Mouse (Mus musculus): ENCODE results near the gene Syne1. TPM values are rescaled to one million over a fixed set of nuclear protein-coding genes. Genes with fewer than 3 reads are reported as not detected.
"Not testable (repeated sequence)": the region's sequence is repeated elsewhere in the genome, so short reads cannot be mapped to it uniquely, and the experiment has no call there.

Syne1 gene
- polyA plus RNA-seq, 1 experiment = 28.3 TPM

DNA sequence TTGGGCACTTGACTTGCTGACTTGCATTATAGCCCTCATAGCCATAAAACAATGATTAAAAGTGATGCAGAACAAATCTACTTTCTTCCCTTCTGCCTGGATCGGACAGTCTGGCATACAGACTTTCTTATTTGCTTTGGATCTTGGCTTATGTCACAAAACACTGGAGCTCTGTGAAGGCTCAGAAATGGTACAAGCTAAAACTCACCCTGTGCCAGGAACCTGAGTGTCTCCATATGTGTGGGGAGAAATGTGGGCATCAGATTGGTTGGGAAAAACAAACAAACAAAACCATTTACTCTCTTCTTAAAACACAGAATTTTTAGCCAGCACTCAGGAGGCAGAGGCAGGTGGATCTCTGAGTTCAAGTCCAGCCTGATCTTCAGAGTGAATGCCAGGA is 30.6 kb downstream of the Syne1 start:
- no peak for DNase-seq (ENCODE audit: low spot score)

DNA sequence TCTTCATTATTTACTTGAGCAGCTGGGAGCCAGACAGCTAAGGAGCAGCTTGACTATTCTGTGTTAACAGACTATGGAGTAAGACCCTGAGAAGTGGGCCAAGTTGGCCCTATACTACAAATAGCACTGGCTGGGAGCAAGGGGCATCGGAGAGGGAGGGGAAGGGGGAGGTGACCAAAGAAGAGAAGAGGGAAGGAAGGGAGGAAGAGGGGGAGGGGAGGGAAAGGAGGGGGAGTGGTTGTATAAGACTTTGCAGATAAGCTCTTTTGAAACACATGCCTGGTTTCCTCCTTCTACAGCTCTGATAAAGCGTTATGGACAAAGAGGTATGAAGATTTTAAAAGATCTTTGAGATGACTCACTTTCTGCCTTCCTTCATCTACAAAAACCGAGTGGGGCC is 36.0 kb downstream of the Syne1 start:
- DNase-seq (ENCODE audit: low spot score) = no peak

DNA sequence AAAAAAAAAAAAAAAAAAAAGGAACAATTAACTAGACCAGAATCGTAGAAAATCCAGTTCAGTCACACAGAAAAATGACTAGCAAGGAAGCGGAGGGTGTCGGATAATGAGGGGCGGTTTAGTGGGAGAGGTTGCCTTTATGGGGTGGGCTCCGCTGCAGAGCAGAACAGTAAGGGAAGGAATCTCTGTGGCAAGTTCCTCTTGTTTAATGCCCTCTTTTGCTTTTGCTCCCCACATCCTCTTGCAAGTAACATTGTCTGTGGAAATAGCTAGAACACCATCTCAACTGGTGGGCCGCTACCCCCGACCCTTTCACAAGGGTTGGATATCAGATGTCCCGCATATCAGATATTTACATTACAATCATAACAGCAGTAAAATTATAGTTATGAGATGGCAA is 37.1 kb downstream of the Syne1 start:
- DNase-seq (ENCODE audit: low spot score) = no peak

DNA sequence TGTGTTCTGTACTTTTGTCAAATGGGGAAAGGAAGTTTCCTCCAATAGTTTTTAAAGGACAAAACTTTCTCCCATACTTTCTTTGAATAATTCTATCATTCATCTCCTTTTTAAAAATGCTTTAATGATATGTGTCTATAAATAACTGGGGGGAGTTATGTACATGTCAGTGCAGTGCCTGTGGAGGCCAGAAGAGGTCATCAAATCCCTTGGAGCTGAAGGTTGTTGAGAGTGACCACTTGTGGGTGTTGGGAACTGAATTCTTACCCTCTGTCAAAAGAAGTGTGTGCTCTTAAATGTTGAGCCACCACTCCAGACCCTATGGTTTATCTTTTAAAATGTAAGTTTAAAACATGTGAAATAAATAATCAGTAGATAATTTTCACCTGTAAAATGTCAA is 39.0 kb downstream of the Syne1 start:
- DNase-seq (ENCODE audit: low spot score) = no peak

DNA sequence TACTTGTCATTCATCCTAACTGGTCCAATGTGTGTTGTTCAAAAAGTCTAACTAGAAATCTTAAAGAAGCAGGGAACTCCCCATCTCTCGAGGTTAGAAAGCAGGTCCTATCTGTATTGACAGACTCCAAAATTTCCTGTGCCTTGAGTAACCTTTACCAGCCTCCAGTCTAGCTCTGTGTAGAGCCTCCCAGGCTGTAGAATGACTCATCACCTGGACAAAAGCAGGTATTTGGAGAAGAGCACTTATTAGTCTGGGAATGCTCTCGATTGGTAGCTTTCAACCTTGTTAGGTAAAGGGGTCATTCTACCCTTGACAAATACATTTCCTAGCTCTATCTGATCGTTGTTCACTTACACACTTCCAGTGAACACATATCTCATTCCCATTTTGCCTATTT is 39.9 kb downstream of the Syne1 start:
- no peak for DNase-seq (ENCODE audit: low spot score)

- DNase-seq (ENCODE audit: low spot score) = no peak
Observed at GRCm38 (mm10) chr10:5507478-5507877, 43.8 kb downstream of the Syne1 start.

GRCm38 (mm10) chr10:5504761-5505160 is 46.5 kb downstream of the Syne1 start:
- no peak for DNase-seq (ENCODE audit: low spot score)

- no peak for DNase-seq (ENCODE audit: low spot score)
Observed at GRCm38 (mm10) chr10:5503909-5504308, 47.4 kb downstream of the Syne1 start.

GRCm38 (mm10) chr10:5499684-5500369 is 51.5 kb downstream of the Syne1 start:
- DNase-seq (ENCODE audit: low spot score) = not testable (repeated sequence)

- DNase-seq (ENCODE audit: low spot score) = no peak
Observed at GRCm38 (mm10) chr10:5497859-5498258, 53.4 kb downstream of the Syne1 start.

GRCm38 (mm10) chr10:5491050-5491449 is 60.2 kb downstream of the Syne1 start:
- DNase-seq (ENCODE audit: low spot score) = no peak

- no peak for DNase-seq (ENCODE audit: low spot score)
Observed at GRCm38 (mm10) chr10:5490029-5490428, 61.3 kb downstream of the Syne1 start.

- no peak for DNase-seq (ENCODE audit: low spot score)
Observed at GRCm38 (mm10) chr10:5488097-5488496, 63.2 kb downstream of the Syne1 start.

- no peak for DNase-seq (ENCODE audit: low spot score)
Observed at GRCm38 (mm10) chr10:5480552-5481550, 70.4 kb downstream of the Syne1 start.

GRCm38 (mm10) chr10:5480097-5480496 is 71.2 kb downstream of the Syne1 start:
- no peak for DNase-seq (ENCODE audit: low spot score)

DNA sequence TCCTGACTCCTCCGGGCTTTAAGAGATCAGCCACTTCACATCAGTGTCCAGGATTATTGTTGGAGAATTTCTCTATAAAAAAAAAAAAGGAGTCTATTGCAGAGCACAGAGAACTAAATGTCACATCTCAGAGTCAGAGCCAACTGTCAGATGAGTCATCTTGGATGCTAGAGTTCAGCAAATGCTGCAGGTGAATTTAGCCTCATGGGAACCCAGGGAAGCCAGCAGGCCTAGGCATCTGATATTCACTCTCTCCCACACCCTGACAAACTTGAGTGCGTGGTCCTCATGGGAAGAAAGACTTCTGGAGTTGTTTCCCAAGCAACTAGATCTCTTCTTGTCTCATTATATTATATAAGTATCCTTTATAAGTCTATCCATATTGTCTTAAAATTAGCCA is 82.6 kb downstream of the Syne1 start:
- no peak for DNase-seq (ENCODE audit: low spot score)

- no peak for DNase-seq (ENCODE audit: low spot score)
Observed at GRCm38 (mm10) chr10:5453830-5454229, 97.5 kb downstream of the Syne1 start.

DNA sequence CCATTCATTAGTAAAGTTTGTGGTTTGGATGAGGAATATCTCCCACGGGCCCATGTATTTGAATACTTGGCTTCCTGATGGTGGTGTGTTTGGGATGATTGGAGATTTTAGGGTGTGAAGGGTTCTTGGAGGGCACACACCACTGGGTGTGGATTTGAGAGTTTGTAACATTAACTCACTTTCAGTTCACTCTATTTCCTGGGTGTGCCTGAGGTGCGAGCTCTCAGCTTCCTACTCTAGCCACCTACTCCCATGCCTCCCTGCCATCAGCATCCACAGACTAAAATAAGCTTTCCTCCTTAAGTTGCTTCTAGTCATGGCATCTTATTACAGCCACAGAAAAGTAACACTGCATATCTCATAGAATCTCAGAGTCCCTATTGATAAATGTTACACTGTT is 101.3 kb downstream of the Syne1 start:
- DNase-seq (ENCODE audit: low spot score) = no peak

DNA sequence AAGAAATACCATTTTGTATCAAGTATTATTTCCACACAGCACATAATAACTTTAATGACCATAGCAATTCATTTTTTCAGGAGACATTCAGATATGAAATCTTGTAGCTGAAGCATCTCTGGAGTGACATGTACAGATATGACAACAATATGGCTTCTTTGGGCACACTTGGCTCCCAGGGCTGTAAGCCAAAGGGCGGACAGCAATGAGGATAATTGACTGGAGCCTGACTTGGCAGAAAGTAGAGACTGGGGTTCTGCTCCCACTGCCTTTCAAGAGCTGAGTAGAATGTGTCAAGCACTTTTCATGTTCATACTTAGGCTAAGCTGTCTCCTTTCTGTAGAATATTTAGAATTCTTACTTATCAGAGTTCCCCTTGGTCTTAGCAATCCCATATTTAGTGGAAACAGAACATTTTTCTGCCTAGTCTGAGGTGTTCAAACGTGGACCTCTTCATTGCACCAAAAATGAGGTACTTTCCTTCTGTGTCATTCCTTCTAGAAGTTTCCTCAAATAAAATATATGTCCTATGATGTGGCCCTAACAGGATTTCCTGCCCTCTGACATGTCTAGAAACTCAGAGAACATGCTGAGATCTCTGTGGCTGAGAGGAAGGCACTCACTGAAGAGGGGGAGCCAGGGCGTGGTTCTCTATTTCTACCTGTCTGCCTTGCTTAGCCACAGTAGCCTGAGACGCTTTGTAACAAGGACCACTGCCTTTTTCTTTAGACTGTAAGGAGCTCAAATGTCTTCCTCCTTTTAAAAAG is 103.1 kb downstream of the Syne1 start:
- DNase-seq (ENCODE audit: low spot score) = no peak

DNA sequence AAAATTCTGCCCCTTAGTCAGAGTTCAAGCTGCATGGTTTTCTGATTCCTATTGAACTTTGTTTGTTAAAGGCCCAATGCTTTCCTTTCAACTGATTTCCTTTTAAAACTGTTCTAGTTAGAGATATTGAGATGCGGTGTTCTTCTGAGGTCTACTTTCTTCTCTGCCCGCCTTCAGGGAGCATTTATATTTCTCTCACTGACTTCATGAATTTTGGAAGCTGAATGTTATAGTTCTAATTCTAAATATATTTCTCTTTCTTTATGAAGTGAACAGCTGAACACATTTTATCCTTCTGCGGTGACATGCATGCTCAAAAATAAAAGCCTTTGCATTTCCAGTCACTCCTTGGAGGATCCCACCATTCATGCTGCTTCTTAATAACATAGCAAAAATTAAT is 106.0 kb downstream of the Syne1 start:
- no peak for DNase-seq (ENCODE audit: low spot score)

GRCm38 (mm10) chr10:5443020-5443419 is 108.3 kb downstream of the Syne1 start:
- no peak for DNase-seq (ENCODE audit: low spot score)

GRCm38 (mm10) chr10:5439802-5440350 is 111.4 kb downstream of the Syne1 start:
- no peak for DNase-seq (ENCODE audit: low spot score)
